Mouse (Mus musculus): ENCODE results near the gene Rdh13. TPM values are rescaled to one million over a fixed set of nuclear protein-coding genes. Genes with fewer than 3 reads are reported as not detected.
"Not testable (repeated sequence)": the region's sequence is repeated elsewhere in the genome, so short reads cannot be mapped to it uniquely, and the experiment has no call there.

The Rdh13 gene
- total and polyA plus RNA-seq, 3 experiments = 25.1 to 34.1 (median 31.0) TPM

GRCm38 (mm10) chr7:4431548-4431947 is 13.9 kb downstream of the Rdh13 start:
- H3K79me2 ChIP-seq (replicated peaks; ENCODE audit: control insufficient read depth, insufficient read depth, low read length) = no peaks in the 10 kb centered on the region
- no peaks in the 10 kb centered on the region for H3K36me3 ChIP-seq (ENCODE audit: control insufficient read depth, insufficient read depth, low read length)
- no peaks in the 10 kb centered on the region for H3K27me3 ChIP-seq (ENCODE audit: control insufficient read depth, insufficient read depth, low read length)
- H3K4me3 ChIP-seq = no peak overlapping the region
- no peaks in the 10 kb centered on the region for H3K4me1 ChIP-seq (ENCODE audit: control insufficient read depth, insufficient read depth, low read length)
- intact Hi-C loops (cut with DNase I) = loop anchor here (2.0 kb wide), 1 partner anchor 39 kb away; no protein-coding TSS in a partner anchor
- no peak overlapping the region for H3K9ac ChIP-seq (ENCODE audit: low read depth, low read length)
- peak; percentile 57 to 80 for DNase-seq
- TF ChIP-seq EP300 (IDR thresholded peaks at IDR 0.05; ENCODE audit: insufficient read depth, low read depth, low read length) (0 out of 2 replicates have a peak, but pooled peaks have one; percentile 53), CTCF (IDR thresholded peaks at IDR 0.05) (peak; percentile 94), POLR2A (IDR thresholded peaks at IDR 0.05; ENCODE audit: insufficient read depth, low read depth, low read length) (no peak)
- no peak overlapping the region for H3K27ac ChIP-seq
- WGBS = 78% methylated on average over 6 of the region's 6 CpGs

- Histone ChIP-seq H3K4me1 (ENCODE audit: control insufficient read depth, insufficient read depth, low read length) (no peaks in the 10 kb centered on the region), H3K27ac (no peak overlapping the region), H3K79me2 (replicated peaks; ENCODE audit: control insufficient read depth, insufficient read depth, low read length) (no peaks in the 10 kb centered on the region), H3K36me3 (ENCODE audit: control insufficient read depth, insufficient read depth, low read length) (no peaks in the 10 kb centered on the region), H3K27me3 (ENCODE audit: control insufficient read depth, insufficient read depth, low read length) (no peaks in the 10 kb centered on the region), H3K9ac (ENCODE audit: low read depth, low read length) (no peak overlapping the region), H3K4me3 (no peak overlapping the region)
- TF ChIP-seq CTCF (IDR thresholded peaks at IDR 0.05) (no peak), EP300 (IDR thresholded peaks at IDR 0.05; ENCODE audit: insufficient read depth, low read depth, low read length) (no peak), POLR2A (IDR thresholded peaks at IDR 0.05; ENCODE audit: insufficient read depth, low read depth, low read length) (no peak)
- intact Hi-C loops (cut with DNase I) = loop anchor here (2.0 kb wide), 1 partner anchor 40 kb away; no protein-coding TSS in a partner anchor
- DNase-seq = no peak
- WGBS = 92% methylated on average over 9 of the region's 9 CpGs
Measured at GRCm38 (mm10) chr7:4430246-4430844, 15.1 kb downstream of the Rdh13 start.

- H3K4me1 ChIP-seq (ENCODE audit: control insufficient read depth, insufficient read depth, low read length) = no peaks in the 10 kb centered on the region
- H3K79me2 ChIP-seq (replicated peaks; ENCODE audit: control insufficient read depth, insufficient read depth, low read length) = no peaks in the 10 kb centered on the region
- intact Hi-C loops (cut with DNase I) = loop anchor here (1.0 to 10.0 kb wide), 4 partner anchors 130 to 403 kb away; no protein-coding TSS in a partner anchor
- H3K4me3 ChIP-seq = no peak overlapping the region
- no peaks in the 10 kb centered on the region for H3K27me3 ChIP-seq (ENCODE audit: control insufficient read depth, insufficient read depth, low read length)
- no peak overlapping the region for H3K27ac ChIP-seq
- DNase-seq = peak; percentile 78 to 84
- no peak for TF ChIP-seq POLR2A (IDR thresholded peaks at IDR 0.05; ENCODE audit: insufficient read depth, low read depth, low read length)
- TF ChIP-seq EP300 (IDR thresholded peaks at IDR 0.05; ENCODE audit: insufficient read depth, low read depth, low read length) = peak; percentile 93
- no peak; the same call in 1 of the 2 replicates for TF ChIP-seq CTCF (IDR thresholded peaks at IDR 0.05)
- H3K36me3 ChIP-seq (ENCODE audit: control insufficient read depth, insufficient read depth, low read length) = no peaks in the 10 kb centered on the region
- no peak overlapping the region for H3K9ac ChIP-seq (ENCODE audit: low read depth, low read length)
- 41% methylated on average over 7 of the region's 7 CpGs for WGBS
Measured at GRCm38 (mm10) chr7:4427161-4427912, 18.1 kb downstream of the Rdh13 start.

- DNase-seq = no peak
- Histone ChIP-seq H3K79me2 (replicated peaks; ENCODE audit: control insufficient read depth, insufficient read depth, low read length) (no peaks in the 10 kb centered on the region), H3K36me3 (ENCODE audit: control insufficient read depth, insufficient read depth, low read length) (no peaks in the 10 kb centered on the region), H3K4me3 (no peak overlapping the region), H3K9ac (ENCODE audit: low read depth, low read length) (no peak overlapping the region), H3K27ac (no peak overlapping the region), H3K4me1 (ENCODE audit: control insufficient read depth, insufficient read depth, low read length) (no peaks in the 10 kb centered on the region), H3K27me3 (ENCODE audit: control insufficient read depth, insufficient read depth, low read length) (no peaks in the 10 kb centered on the region)
- intact Hi-C loops (cut with DNase I) = loop anchor here (10.0 kb wide), 1 partner anchor 395 kb away; no protein-coding TSS in a partner anchor
- 51% methylated on average over 4 of the region's 4 CpGs for WGBS
- no peak for TF ChIP-seq EP300 (IDR thresholded peaks at IDR 0.05; ENCODE audit: insufficient read depth, low read depth, low read length)
Measured at GRCm38 (mm10) chr7:4420230-4420629, 25.2 kb downstream of the Rdh13 start.

- no peak for DNase-seq
- Histone ChIP-seq H3K36me3 (ENCODE audit: control insufficient read depth, insufficient read depth, low read length) (no peaks in the 10 kb centered on the region), H3K4me3 (no peak overlapping the region), H3K27me3 (ENCODE audit: control insufficient read depth, insufficient read depth, low read length) (no peaks in the 10 kb centered on the region), H3K9ac (ENCODE audit: low read depth, low read length) (no peak overlapping the region), H3K27ac (no peak overlapping the region), H3K79me2 (replicated peaks; ENCODE audit: control insufficient read depth, insufficient read depth, low read length) (no peaks in the 10 kb centered on the region), H3K4me1 (ENCODE audit: control insufficient read depth, insufficient read depth, low read length) (no peaks in the 10 kb centered on the region)
- WGBS = 82% methylated on average over 6 of the region's 6 CpGs
- intact Hi-C loops (cut with DNase I) = loop anchor here (10.0 kb wide), 1 partner anchor 395 kb away; no protein-coding TSS in a partner anchor
- TF ChIP-seq POLR2A (IDR thresholded peaks at IDR 0.05; ENCODE audit: insufficient read depth, low read depth, low read length) = no peak
- TF ChIP-seq CTCF (IDR thresholded peaks at IDR 0.05) = no peak
- no peak for TF ChIP-seq EP300 (IDR thresholded peaks at IDR 0.05; ENCODE audit: insufficient read depth, low read depth, low read length)
Measured at GRCm38 (mm10) chr7:4419681-4420080, 25.8 kb downstream of the Rdh13 start.

- intact Hi-C loops (cut with DNase I); H3K4me1 ChIP-seq (ENCODE audit: control insufficient read depth, insufficient read depth, low read length): not testable (repeated sequence)
Measured at GRCm38 (mm10) chr7:4412406-4412805, 33.0 kb downstream of the Rdh13 start.

More at GRCm38 (mm10) chr7:4412406-4412805, 33.0 kb downstream of the Rdh13 start:
- not testable (repeated sequence) for H3K27me3 ChIP-seq (ENCODE audit: control insufficient read depth, insufficient read depth, low read length); H3K4me3 ChIP-seq; H3K79me2 ChIP-seq (replicated peaks; ENCODE audit: control insufficient read depth, insufficient read depth, low read length); H3K27ac ChIP-seq; H3K36me3 ChIP-seq (ENCODE audit: control insufficient read depth, insufficient read depth, low read length); DNase-seq; H3K9ac ChIP-seq (ENCODE audit: low read depth, low read length)
- 94% methylated on average over 15 of the region's 15 CpGs for WGBS
